ENCODE assay signal across 10 mouse cellular contexts in the genomic region with DNA sequence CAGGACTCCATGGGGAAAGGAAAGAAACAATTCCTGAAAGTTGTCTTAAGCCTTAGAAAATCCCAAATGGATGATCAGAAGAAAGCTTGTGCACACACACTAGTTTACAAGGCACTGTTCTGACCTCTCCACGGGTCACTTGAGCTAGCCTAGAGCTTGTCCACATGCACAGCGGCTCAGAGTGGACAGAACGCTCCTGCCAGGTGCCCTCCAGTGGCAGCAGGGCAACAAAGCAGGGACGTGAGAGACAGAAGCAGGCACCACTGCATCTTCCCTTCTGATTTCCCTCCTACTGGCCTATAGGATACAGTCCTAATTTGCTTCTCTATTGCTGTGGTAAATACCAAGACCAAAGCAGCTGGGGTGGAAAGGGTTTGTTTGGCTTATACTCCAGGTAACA. TPM values are rescaled to one million over a fixed set of nuclear protein-coding genes. Genes with fewer than 3 reads are reported as not detected.
DNase-seq lines count a peak whose midpoint lies in the region; ATAC-seq and TF ChIP-seq lines count a peak whose summit lies in the region.
"Had no signal": no experiment of that assay in that cellular context is flagged by ENCODE, and none has a peak within 500 bp of the region (broad histone marks: within the 10 kb centered on the region; RNA-seq: fewer than 3 reads in every experiment).

No protein-coding gene starts in this region.

- H3K27me3 ChIP-seq in heart, adult 2 months (ENCODE audit: control insufficient read depth, insufficient read depth, low read length): no peaks in the 10 kb centered on the region
- H3K27me3 ChIP-seq in testis, adult 2 months (ENCODE audit: control insufficient read depth, insufficient read depth, low read length): no peaks in the 10 kb centered on the region
- no peaks in the 10 kb centered on the region for H3K27me3 ChIP-seq in forebrain, embryonic 14.5 days (replicated peaks; ENCODE audit: control insufficient read depth, insufficient read depth, low read length)
- H3K27me3 ChIP-seq: intestine, embryonic 15.5 days; megakaryocyte, embryonic 14.5 days had no signal

- no peaks in the 10 kb centered on the region for H3K4me1 ChIP-seq in heart, adult 2 months (ENCODE audit: control insufficient read depth, insufficient read depth, low read length)
- no peaks in the 10 kb centered on the region for H3K4me1 ChIP-seq in testis, adult 2 months (ENCODE audit: control insufficient read depth, insufficient read depth, low read length)
- H3K4me1 ChIP-seq in forebrain, embryonic 14.5 days (ENCODE audit: control insufficient read depth, insufficient read depth, low read length): no peaks in the 10 kb centered on the region
- H3K4me1 ChIP-seq: intestine, embryonic 15.5 days had no signal

- 0 out of 2 replicates have a peak, but pooled peaks have one; percentile 23 for TF ChIP-seq EP300 in heart, adult 2 months (IDR thresholded peaks at IDR 0.05; ENCODE audit: insufficient read depth, low read depth, low read length)

- H3K4me2 ChIP-seq in forebrain, embryonic 14.5 days (ENCODE audit: low read length): no peak overlapping the region
- H3K4me2 ChIP-seq: intestine, embryonic 15.5 days had no signal

- ATAC-seq in forebrain, embryonic 14.5 days: no peak
- ATAC-seq: intestine, embryonic 15.5 days had no signal

- no peak for DNase-seq in heart, adult 2 months
- DNase-seq in heart, adult 8-10 months (ENCODE audit: low spot score): no peak
- DNase-seq in testis, postnatal 14 days (ENCODE audit: low spot score): no peak
- DNase-seq in kidney, postnatal 10 days: peak; percentile 63
- no peak for DNase-seq in B cell, adult 2 months
- no peak for DNase-seq in ovary, postnatal 36 days (ENCODE audit: low spot score)
- no peak for DNase-seq in forebrain, embryonic 14.5 days (ENCODE audit: low spot score)

- no peak overlapping the region for H3K4me3 ChIP-seq in heart, adult 2 months
- H3K4me3 ChIP-seq in testis, adult 2 months (ENCODE audit: control insufficient read depth, low read depth, low read length): no peak overlapping the region
- H3K4me3 ChIP-seq in forebrain, embryonic 14.5 days (ENCODE audit: low read depth, low read length): no peak overlapping the region
- H3K4me3 ChIP-seq: intestine, embryonic 15.5 days; megakaryocyte, embryonic 14.5 days had no signal

- 21% methylated on average over 4 of the region's 4 CpGs for WGBS in heart, adult 2 months
- 21% methylated on average over 4 of the region's 4 CpGs for WGBS in forebrain, embryonic 14.5 days

- H3K9me3 ChIP-seq in forebrain, embryonic 14.5 days (replicated peaks; ENCODE audit: control insufficient read depth, low read length): no peaks in the 10 kb centered on the region
- H3K9me3 ChIP-seq: intestine, embryonic 15.5 days; megakaryocyte, embryonic 14.5 days had no signal

- no peaks in the 10 kb centered on the region for H3K36me3 ChIP-seq in heart, adult 2 months (ENCODE audit: control insufficient read depth, insufficient read depth, low read length)
- no peaks in the 10 kb centered on the region for H3K36me3 ChIP-seq in testis, adult 2 months (ENCODE audit: control insufficient read depth, insufficient read depth, low read length)
- no peaks in the 10 kb centered on the region for H3K36me3 ChIP-seq in forebrain, embryonic 14.5 days (ENCODE audit: control insufficient read depth, insufficient read depth, low read length)
- H3K36me3 ChIP-seq: intestine, embryonic 15.5 days had no signal

- TF ChIP-seq POLR2A in heart, adult 2 months (IDR thresholded peaks at IDR 0.05; ENCODE audit: insufficient read depth, low read depth, low read length): no peak
- TF ChIP-seq POLR2A in testis, adult 2 months (IDR thresholded peaks at IDR 0.05; ENCODE audit: control insufficient read depth, low read depth, low read length): no peak

- no peaks in the 10 kb centered on the region for H3K79me2 ChIP-seq in heart, adult 2 months (replicated peaks; ENCODE audit: control insufficient read depth, insufficient read depth, low read length)

- H3K27ac ChIP-seq in heart, adult 2 months: no peak overlapping the region
- no peak overlapping the region for H3K27ac ChIP-seq in testis, adult 2 months (ENCODE audit: control insufficient read depth, insufficient read depth, low read depth, low read length)
- H3K27ac ChIP-seq in forebrain, embryonic 14.5 days (ENCODE audit: low read depth, low read length): no peak overlapping the region
- H3K27ac ChIP-seq: intestine, embryonic 15.5 days had no signal

- H3K9ac ChIP-seq in heart, adult 2 months (ENCODE audit: low read depth, low read length): no peak overlapping the region
- H3K9ac ChIP-seq in forebrain, embryonic 14.5 days (ENCODE audit: low read length): no peak overlapping the region
- H3K9ac ChIP-seq: intestine, embryonic 15.5 days had no signal

- TF ChIP-seq CTCF in heart, adult 2 months (IDR thresholded peaks at IDR 0.05): peak; percentile 61
- peak; percentile 47; the same call in 1 of the 2 replicates for TF ChIP-seq CTCF in testis, adult 2 months (IDR thresholded peaks at IDR 0.05; ENCODE audit: control insufficient read depth, insufficient read depth, insufficient replicate concordance, low read depth, low read length)

- intact Hi-C loops in heart, adult 2 months (cut with DNase I): loop anchor here (1.0 kb wide), 1 partner anchor 82 kb away; no protein-coding TSS in a partner anchor

RNA-seq across cellular contexts. Expression of a gene that starts 16.3 kb away (rescaled TPM):
- 1 to 10 TPM; 1.7 to 2.5 TPM for total RNA-seq in heart, adult 2 months (2021)
- polyA plus RNA-seq in heart, adult 2 months (2012; rRNA removed): 3.3 and 4.2 TPM in 2 replicates
- total RNA-seq in heart, adult 8-10 months (2022): 1 to 10 TPM; 1.8 to 3.5 (median 2.1) TPM
- polyA plus RNA-seq in testis, adult 2 months (2012; rRNA removed): 0.27 and 0.40 TPM in 2 replicates
- polyA plus RNA-seq in forebrain, embryonic 14.5 days (2014; fragmentation: Nextera tagmentation; extraction: Ambion mirVana): 0.35 and 0.41 TPM in 2 replicates

RNA-seq across cellular contexts. Expression of a gene that starts 54.9 kb away (rescaled TPM):
- under 1 TPM; 0.31 to 0.68 TPM for total RNA-seq in heart, adult 2 months (2021)
- 0.27 and 0.32 TPM in 2 replicates for polyA plus RNA-seq in heart, adult 2 months (2012; rRNA removed)
- total RNA-seq in heart, adult 8-10 months (2022): under 1 TPM; 0.35 to 0.69 (median 0.46) TPM
- 0.04 and 0.12 TPM in 2 replicates for polyA plus RNA-seq in testis, adult 2 months (2012; rRNA removed)
- not detected in 2 replicates for polyA plus RNA-seq in forebrain, embryonic 14.5 days (2014; fragmentation: Nextera tagmentation; extraction: Ambion mirVana)
